Mouse (Mus musculus): ENCODE data around the gene P3h4. TPM values are rescaled to one million over a fixed set of nuclear protein-coding genes. Genes with fewer than 3 reads are reported as not detected.

P3h4 gene
- polyA plus RNA-seq, 1 experiment, result 115 TPM

DNA sequence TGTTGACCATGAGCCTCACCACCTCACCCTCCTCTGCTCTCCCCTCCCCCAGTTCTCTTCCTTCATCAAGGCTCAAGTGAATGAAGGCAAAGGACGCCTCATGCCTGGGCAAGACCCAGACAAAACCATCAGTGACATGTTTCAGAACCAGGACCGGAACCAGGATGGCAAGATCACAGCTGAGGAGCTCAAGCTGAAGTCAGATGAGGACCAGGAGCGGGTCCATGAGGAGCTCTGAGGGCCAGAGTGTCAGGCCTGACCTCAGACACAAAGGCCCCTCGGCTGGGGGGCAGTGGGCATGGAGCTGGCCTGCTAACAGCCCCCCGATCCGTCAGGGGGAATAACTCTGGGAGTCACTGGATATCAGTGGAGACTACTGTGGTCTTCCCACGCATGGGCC, 9.2 kb upstream of the P3h4 start:
- H3K36me3 ChIP-seq (ENCODE audit: control insufficient read depth, insufficient read depth), result no peaks in the 10 kb centered on the region
- no peak overlapping the region for H3K4me3 ChIP-seq

DNA sequence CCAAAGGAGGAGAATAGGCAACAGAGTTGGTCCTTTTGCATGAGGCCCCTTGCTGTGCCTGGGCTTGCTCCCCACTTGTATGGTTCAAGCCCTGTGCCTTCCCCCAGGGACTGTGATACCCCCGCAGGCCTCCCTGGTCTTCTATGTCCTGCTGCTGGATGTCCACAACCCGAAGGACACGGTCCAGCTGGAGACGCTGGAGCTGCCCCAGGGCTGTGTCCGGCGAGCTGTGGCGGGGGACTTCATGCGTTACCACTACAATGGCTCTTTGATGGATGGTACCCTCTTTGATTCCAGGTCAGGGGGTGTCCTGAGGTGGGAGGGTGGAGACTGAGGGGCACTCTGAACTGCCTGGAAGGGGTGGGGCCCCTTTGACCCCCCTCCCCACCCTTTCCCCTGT, 6.9 kb upstream of the P3h4 start:
- Histone ChIP-seq H3K79me2 (ENCODE audit: control insufficient read depth, insufficient read depth) (peaks cover 32% of the 10 kb centered on the region), H3K36me3 (ENCODE audit: control insufficient read depth, insufficient read depth) (no peaks in the 10 kb centered on the region)
- no peak for TF ChIP-seq MYOD1 (IDR thresholded peaks at IDR 0.05; ENCODE audit: control insufficient read depth in 1 of 3, insufficient read length in 2 of 3, low read depth in 2 of 3)
- TF ChIP-seq TCF12 (IDR thresholded peaks at IDR 0.05; ENCODE audit: insufficient read depth, poor library complexity, severe bottlenecking), result no peak
- TF ChIP-seq USF1 (IDR thresholded peaks at IDR 0.05; ENCODE audit: low read depth), result no peak
- no peak for TF ChIP-seq REST (IDR thresholded peaks at IDR 0.05; ENCODE audit: insufficient read depth, insufficient read length)
- no peak for TF ChIP-seq POLR2A (IDR thresholded peaks at IDR 0.05; ENCODE audit: insufficient read length, low read depth)
- TF ChIP-seq SRF (IDR thresholded peaks at IDR 0.05; ENCODE audit: control insufficient read depth, insufficient read length, low read depth), result no peak
- TF ChIP-seq POLR2AphosphoS2 (IDR thresholded peaks at IDR 0.05; ENCODE audit: insufficient read length, low read depth), result no peak
- no peak for TF ChIP-seq MYOG (IDR thresholded peaks at IDR 0.05; ENCODE audit: control insufficient read depth in 1 of 3, insufficient read depth in 1 of 3, insufficient read length in 2 of 3, low read depth in 2 of 3)
- no peak for TF ChIP-seq MAX (IDR thresholded peaks at IDR 0.05; ENCODE audit: low read depth)
- TF ChIP-seq CEBPB (IDR thresholded peaks at IDR 0.05; ENCODE audit: insufficient read depth, poor library complexity, severe bottlenecking), result no peak
- no peak for TF ChIP-seq E2F4 (IDR thresholded peaks at IDR 0.05; ENCODE audit: insufficient read depth)
- no peak for TF ChIP-seq TCF3 (IDR thresholded peaks at IDR 0.05; ENCODE audit: insufficient read length, low read depth)

More for the DNA sequence above, 9.2 kb upstream of the P3h4 start:
- no peaks in the 10 kb centered on the region for H3K27me3 ChIP-seq (ENCODE audit: control insufficient read depth, insufficient read depth, insufficient read length)
- H3K4me2 ChIP-seq (ENCODE audit: low read depth), result no peak overlapping the region
- no peak overlapping the region for H3ac ChIP-seq (ENCODE audit: control insufficient read depth, insufficient read length)
- TF ChIP-seq MYOG (IDR thresholded peaks at IDR 0.05; ENCODE audit: control insufficient read depth in 1 of 3, insufficient read depth in 1 of 3, insufficient read length in 2 of 3, low read depth in 2 of 3) (no peak), TCF3 (IDR thresholded peaks at IDR 0.05; ENCODE audit: insufficient read length, low read depth) (no peak)
- H3K79me2 ChIP-seq (ENCODE audit: control insufficient read depth, insufficient read depth), result peaks cover 10% of the 10 kb centered on the region

DNA sequence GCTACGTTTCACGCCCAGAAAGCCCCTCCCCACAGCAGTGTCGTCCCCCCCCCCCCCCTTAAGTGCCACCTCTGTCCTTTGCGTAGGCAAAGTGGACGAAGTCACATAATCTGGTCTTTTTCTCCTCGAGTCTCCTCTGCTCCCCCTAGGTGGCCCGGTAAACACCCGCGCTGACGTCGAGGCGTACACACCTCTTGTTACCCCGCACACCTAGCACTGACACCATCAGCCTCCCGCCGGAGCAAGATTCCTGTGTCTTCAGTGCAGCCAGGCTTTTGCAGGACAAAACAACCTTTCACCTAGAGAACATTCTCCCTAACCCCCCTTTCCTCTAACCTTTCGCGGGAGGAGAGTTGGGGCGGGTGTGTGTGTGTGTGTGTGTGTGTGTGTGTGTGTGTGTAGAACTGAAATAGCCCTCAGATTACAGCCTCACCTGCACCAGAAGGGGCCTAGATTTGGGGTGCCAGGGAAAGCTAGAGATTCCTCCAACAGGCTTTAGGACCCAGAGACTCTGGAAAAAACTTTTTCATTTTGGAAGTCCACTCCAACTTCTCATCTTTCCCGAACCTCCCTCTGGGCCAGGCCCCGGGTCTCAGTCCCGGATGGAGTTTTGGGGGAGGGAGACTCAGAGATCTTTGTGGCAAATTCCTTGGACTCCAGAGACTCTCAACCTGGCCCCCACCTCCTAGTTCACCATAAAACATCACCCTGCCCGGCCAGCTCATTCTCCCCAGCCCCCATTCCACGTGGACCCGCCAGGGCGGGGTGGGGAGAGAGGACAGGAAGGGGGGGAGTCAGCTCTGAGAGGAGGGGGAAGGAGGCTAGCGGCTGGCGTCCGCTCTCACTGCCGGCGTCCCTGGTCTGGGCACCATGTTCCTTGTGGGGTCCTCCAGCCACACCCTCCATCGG, 532 bp upstream of the P3h4 start, which contains the start of gene Fkbp10:
Gene Fkbp10 (plus strand): TSS at position 784 of the 909 bp plus-strand sequence.
- H3ac ChIP-seq (ENCODE audit: control insufficient read depth, insufficient read length), result peak within 1 kb of the TSS; percentile 87
- peaks cover 8% of the 10 kb centered on the region for H3K36me3 ChIP-seq (ENCODE audit: control insufficient read depth, insufficient read depth)
- peak within 1 kb of the TSS; percentile 99 for H3K4me2 ChIP-seq (ENCODE audit: low read depth)
- H3K27me3 ChIP-seq (ENCODE audit: control insufficient read depth, insufficient read depth, insufficient read length), result no peaks in the 10 kb centered on the region
- H3K79me2 ChIP-seq (ENCODE audit: control insufficient read depth, insufficient read depth), result peaks cover 74% of the 10 kb centered on the region
- no peak for TF ChIP-seq TCF3 (IDR thresholded peaks at IDR 0.05; ENCODE audit: insufficient read length, low read depth)
- TF ChIP-seq POLR2A (IDR thresholded peaks at IDR 0.05; ENCODE audit: insufficient read length, low read depth), result peak; percentile 96
- no peak for TF ChIP-seq CEBPB (IDR thresholded peaks at IDR 0.05; ENCODE audit: insufficient read depth, poor library complexity, severe bottlenecking)
- TF ChIP-seq POLR2AphosphoS2 (IDR thresholded peaks at IDR 0.05; ENCODE audit: insufficient read length, low read depth), result peak; percentile 93
- TF ChIP-seq TCF12 (IDR thresholded peaks at IDR 0.05; ENCODE audit: insufficient read depth, poor library complexity, severe bottlenecking), result no peak
- TF ChIP-seq MYOD1 (IDR thresholded peaks at IDR 0.05; ENCODE audit: control insufficient read depth in 1 of 3, insufficient read length in 2 of 3, low read depth in 2 of 3), result no peak
- TF ChIP-seq REST (IDR thresholded peaks at IDR 0.05; ENCODE audit: insufficient read depth, insufficient read length), result no peak
- TF ChIP-seq E2F4 (IDR thresholded peaks at IDR 0.05; ENCODE audit: insufficient read depth), result no peak
- no peak for TF ChIP-seq USF1 (IDR thresholded peaks at IDR 0.05; ENCODE audit: low read depth)
- TF ChIP-seq MYOG (IDR thresholded peaks at IDR 0.05; ENCODE audit: control insufficient read depth in 1 of 3, insufficient read depth in 1 of 3, insufficient read length in 2 of 3, low read depth in 2 of 3), result no peak
- peak within 1 kb of the TSS; percentile 61 for H3K4me3 ChIP-seq

More for the DNA sequence above, 6.9 kb upstream of the P3h4 start:
- Histone ChIP-seq H3K4me3 (no peak overlapping the region), H3K4me2 (ENCODE audit: low read depth) (no peak overlapping the region), H3K27me3 (ENCODE audit: control insufficient read depth, insufficient read depth, insufficient read length) (no peaks in the 10 kb centered on the region), H3ac (ENCODE audit: control insufficient read depth, insufficient read length) (no peak overlapping the region)

DNA sequence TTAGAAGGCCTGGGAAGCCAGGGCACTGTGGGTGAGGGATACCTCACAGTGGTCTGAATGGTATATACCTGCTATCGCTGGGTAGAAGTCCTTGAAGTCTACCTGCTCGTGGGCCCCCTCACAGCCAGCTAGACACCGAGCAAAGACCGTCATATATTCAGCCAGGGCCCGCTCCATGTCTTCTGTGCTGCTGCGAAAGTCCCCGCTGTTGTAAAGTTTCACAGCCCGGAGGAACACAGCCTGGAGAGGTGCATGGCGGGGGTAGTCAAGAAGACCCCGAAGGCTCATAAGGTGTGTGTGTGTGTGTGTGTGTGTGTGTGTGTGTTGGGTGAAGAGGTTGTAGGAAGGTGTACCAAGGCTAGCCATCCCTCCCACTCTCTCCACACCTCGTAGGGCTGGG, 1.1 kb downstream of the P3h4 start:
- Histone ChIP-seq H3K4me3 (peak overlapping the region; percentile 61), H3K27me3 (ENCODE audit: control insufficient read depth, insufficient read depth, insufficient read length) (no peaks in the 10 kb centered on the region), H3K4me2 (ENCODE audit: low read depth) (peak overlapping the region; percentile 88), H3K79me2 (ENCODE audit: control insufficient read depth, insufficient read depth) (peaks cover 61% of the 10 kb centered on the region), H3K36me3 (ENCODE audit: control insufficient read depth, insufficient read depth) (peaks cover 14% of the 10 kb centered on the region), H3ac (ENCODE audit: control insufficient read depth, insufficient read length) (peak overlapping the region; percentile 87)
- TF ChIP-seq POLR2AphosphoS2 (IDR thresholded peaks at IDR 0.05; ENCODE audit: insufficient read length, low read depth) (no peak), CEBPB (IDR thresholded peaks at IDR 0.05; ENCODE audit: insufficient read depth, poor library complexity, severe bottlenecking) (no peak), SRF (IDR thresholded peaks at IDR 0.05; ENCODE audit: control insufficient read depth, insufficient read length, low read depth) (no peak), POLR2A (IDR thresholded peaks at IDR 0.05; ENCODE audit: insufficient read length, low read depth) (no peak), TCF3 (IDR thresholded peaks at IDR 0.05; ENCODE audit: insufficient read length, low read depth) (no peak), TCF12 (IDR thresholded peaks at IDR 0.05; ENCODE audit: insufficient read depth, poor library complexity, severe bottlenecking) (no peak), MYOD1 (IDR thresholded peaks at IDR 0.05; ENCODE audit: control insufficient read depth in 1 of 3, insufficient read length in 2 of 3, low read depth in 2 of 3) (no peak), USF1 (IDR thresholded peaks at IDR 0.05; ENCODE audit: low read depth) (no peak), E2F4 (IDR thresholded peaks at IDR 0.05; ENCODE audit: insufficient read depth) (no peak), MAX (IDR thresholded peaks at IDR 0.05; ENCODE audit: low read depth) (no peak), MYOG (IDR thresholded peaks at IDR 0.05; ENCODE audit: control insufficient read depth in 1 of 3, insufficient read depth in 1 of 3, insufficient read length in 2 of 3, low read depth in 2 of 3) (no peak), REST (IDR thresholded peaks at IDR 0.05; ENCODE audit: insufficient read depth, insufficient read length) (no peak)
